Mouse (Mus musculus): ENCODE measurements around the gene Gdpd1. TPM values are rescaled to one million over a fixed set of nuclear protein-coding genes. Genes with fewer than 3 reads are reported as not detected.

The Gdpd1 gene
- polyA plus RNA-seq (2016; fragmentation: Nextera tagmentation; extraction: Ambion mirVana), result 117 and 121 TPM in 2 replicates

DNA sequence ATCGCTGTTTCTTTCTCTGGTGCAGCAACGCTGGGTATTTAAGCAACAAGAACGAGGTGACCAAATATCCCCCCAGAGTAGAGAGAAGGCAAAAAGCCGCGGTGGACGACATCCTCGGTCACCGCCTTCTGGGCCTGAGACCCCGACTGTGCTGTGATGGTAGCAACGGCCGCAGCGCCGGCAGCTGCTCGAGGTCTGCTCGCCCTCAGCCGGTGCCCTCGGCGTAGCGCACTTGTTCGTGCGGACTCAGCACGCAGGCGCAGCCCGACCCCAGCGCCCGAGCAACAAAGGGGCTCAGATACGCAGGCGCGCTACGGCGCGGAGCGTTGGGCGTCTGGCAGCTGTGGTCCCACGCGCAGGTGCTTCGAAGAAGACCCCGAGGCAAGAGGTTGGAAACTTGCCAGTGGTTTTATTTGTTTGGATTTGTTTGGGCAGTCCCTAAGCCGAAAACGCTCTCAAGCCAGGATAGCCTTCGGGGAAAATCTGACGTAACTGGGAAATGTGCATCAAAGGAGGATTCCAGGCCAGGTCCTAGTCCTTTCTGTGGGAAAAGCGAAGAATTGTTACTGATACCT, at the start of gene Gdpd1:
TSS of gene Gdpd1 (minus strand) at position 197 of the 575 bp plus-strand sequence.
- peak within 1 kb of the TSS; percentile 63 for H3K4me2 ChIP-seq
- H3K9me3 ChIP-seq, result no peaks in the 10 kb centered on the region
- ATAC-seq (ENCODE audit: low FRiP score), result peak; percentile 97
- no peaks in the 10 kb centered on the region for H3K27me3 ChIP-seq
- H3K4me3 ChIP-seq (replicated peaks), result peak within 1 kb of the TSS; percentile 67
- H3K4me1 ChIP-seq, result peaks cover 26% of the 10 kb centered on the region
- WGBS, result under 1% methylated on average over 43 of the region's 43 CpGs
- H3K9ac ChIP-seq, result peak within 1 kb of the TSS; percentile 93
- H3K36me3 ChIP-seq (replicated peaks), result peaks cover 22% of the 10 kb centered on the region
- H3K27ac ChIP-seq, result peak within 1 kb of the TSS; percentile 98

DNA sequence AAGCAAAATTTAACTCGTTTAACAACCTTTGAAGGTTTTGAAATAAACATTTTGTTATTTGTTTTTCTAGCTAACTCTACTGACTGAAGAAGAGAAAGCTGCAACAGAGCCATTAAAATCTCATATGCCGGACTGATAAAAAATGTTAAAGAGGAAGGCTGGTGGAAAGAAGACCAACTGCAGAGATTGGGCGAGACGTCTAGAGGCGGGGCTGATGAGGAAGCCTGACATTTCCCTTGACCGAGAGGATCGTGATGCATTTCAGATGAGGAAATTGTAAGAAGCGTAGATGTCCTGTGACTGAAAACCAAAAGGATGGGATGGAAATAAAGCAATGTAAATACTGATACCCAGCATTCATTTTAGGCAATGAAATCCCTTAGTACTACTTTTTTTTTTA, 48.0 kb upstream of the Gdpd1 start:
- 85% methylated on average over 8 of the region's 8 CpGs for WGBS
- H3K36me3 ChIP-seq (replicated peaks), result peaks cover 68% of the 10 kb centered on the region

DNA sequence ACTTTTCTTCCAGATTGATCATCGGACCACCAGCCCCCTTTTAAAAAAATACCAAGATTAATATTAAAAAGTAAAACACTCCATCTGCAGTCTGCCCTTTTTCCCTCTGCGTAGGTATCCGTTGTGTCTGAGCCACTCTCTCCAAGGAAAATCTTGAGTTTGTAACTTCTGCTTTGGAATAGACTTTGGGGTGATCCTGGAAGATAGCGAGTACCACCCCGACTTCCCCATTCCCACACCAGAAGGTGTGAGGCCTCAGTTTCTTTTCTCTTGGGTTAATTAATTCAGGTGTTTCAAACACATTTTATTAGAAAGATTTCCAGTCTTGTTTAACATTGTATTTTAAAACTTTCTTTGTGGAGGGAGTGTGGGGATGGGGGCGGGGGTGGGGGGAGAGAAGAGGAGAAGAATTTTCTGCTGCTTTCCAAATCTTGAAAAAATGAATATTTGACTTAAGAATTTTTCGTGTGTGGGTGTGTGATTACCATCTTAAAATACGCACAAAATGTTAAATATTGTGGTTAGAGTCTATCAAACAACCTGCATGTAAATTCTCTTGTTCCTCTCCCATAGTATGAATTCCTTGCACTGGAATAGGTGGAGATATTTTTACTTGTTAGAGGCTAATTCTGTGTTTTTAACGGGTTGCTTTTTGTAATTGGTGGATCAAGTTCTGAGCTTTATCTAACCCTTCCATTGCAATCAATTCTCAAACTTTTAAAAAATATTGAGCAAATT, 36.5 kb upstream of the Gdpd1 start:
- peak overlapping the region; percentile 88 for H3K4me3 ChIP-seq (replicated peaks)
- H3K27me3 ChIP-seq, result no peaks in the 10 kb centered on the region
- no peak for ATAC-seq (ENCODE audit: low FRiP score)
- peak overlapping the region; percentile 60 for H3K4me2 ChIP-seq
- H3K36me3 ChIP-seq (replicated peaks), result peaks cover 35% of the 10 kb centered on the region
- 6% methylated on average over 9 of the region's 9 CpGs for WGBS
- peak overlapping the region; percentile 98 for H3K27ac ChIP-seq
- H3K9ac ChIP-seq, result peak overlapping the region; percentile 95
- H3K4me1 ChIP-seq, result peaks cover 26% of the 10 kb centered on the region
- H3K9me3 ChIP-seq, result no peaks in the 10 kb centered on the region

More for the DNA sequence above, 48.0 kb upstream of the Gdpd1 start:
- Histone ChIP-seq H3K9ac (no peak overlapping the region), H3K4me3 (replicated peaks) (no peak overlapping the region), H3K4me2 (no peak overlapping the region), H3K9me3 (no peaks in the 10 kb centered on the region), H3K27ac (no peak overlapping the region), H3K4me1 (peaks cover 7% of the 10 kb centered on the region; the same call in 1 of the 2 replicates), H3K27me3 (no peaks in the 10 kb centered on the region)
- no peak for ATAC-seq (ENCODE audit: low FRiP score)

DNA sequence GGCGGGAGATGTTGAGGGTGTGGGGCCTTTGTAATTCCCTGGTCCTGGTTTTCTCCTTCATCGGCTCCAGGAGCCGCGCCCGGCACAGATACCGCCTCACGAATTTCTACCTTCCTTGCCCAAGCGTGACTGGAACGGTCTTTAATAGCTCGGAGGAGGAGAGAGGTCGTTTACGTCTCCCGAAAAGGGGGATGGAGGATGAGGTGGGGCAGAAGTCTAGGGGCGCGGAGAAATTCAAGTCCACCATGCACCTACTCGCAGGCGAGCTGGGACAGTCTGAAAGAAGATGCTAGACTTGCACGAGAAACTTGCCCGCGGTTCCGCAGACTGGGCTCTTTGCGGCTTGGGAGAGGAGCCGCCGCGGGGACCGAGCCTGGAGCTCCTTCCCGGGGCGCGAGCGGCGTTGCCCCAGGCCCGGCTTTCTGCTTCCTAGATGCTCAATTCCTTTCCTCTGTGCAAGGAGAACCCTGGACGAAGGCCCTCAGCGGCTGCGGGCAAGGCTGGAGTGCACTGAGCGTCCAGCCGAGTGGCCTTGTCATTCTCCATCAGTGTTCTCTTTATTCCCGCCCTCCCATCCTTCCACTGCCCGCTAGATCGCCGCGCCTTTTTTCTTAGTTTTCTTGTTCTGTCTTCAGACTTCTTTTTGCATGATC, 35.8 kb upstream of the Gdpd1 start:
- Histone ChIP-seq H3K27ac (peak overlapping the region; percentile 98), H3K9me3 (no peaks in the 10 kb centered on the region), H3K27me3 (no peaks in the 10 kb centered on the region), H3K4me3 (replicated peaks) (peak overlapping the region; percentile 88), H3K4me2 (peak overlapping the region; percentile 60), H3K9ac (peak overlapping the region; percentile 95), H3K4me1 (peaks cover 26% of the 10 kb centered on the region), H3K36me3 (replicated peaks) (peaks cover 35% of the 10 kb centered on the region)
- WGBS, result under 1% methylated on average over 42 of the region's 42 CpGs
- ATAC-seq (ENCODE audit: low FRiP score), result no peak

DNA sequence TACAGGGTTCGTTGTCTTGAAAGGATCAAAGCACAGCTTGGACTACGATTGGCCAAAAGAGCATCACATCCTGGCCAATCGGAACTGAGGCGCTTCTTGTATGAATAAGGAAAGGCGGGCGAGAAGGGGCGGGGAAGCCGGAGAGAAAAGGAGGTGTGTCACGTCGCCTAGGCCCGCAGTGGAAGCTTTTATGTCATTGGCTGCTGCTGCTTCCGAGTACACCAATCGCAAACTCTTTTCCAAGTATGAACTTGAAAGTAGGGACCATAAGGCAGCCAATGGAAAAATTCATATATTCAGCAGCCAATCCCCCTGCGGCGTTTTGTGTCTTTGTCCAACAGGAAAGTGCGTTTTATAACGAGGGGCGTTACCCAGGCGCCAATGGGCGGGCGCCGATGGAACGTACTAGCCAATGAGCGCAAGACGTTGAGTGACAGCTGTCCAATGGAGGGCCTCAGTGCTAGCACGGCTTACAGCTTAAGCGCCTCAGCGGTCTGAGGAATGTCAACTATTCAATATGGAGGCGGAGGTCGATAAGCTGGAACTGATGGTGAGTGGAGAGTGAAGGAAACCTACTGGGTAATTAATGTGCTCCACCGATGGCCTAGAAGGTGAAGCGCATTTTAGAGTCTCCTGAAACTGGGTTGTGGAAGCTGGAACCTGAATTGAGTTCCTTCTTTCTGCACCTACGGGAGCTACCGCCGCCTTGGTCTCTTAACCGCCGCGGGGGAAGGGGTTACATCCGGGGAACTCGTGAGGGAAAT, 35.1 kb upstream of the Gdpd1 start, which contains the start of gene Ska2:
TSS of gene Ska2 (plus strand) at position 480 of the 764 bp plus-strand sequence.
- H3K36me3 ChIP-seq (replicated peaks), result peaks cover 35% of the 10 kb centered on the region
- no peaks in the 10 kb centered on the region for H3K27me3 ChIP-seq
- H3K4me2 ChIP-seq, result peak within 1 kb of the TSS; percentile 60
- peak; percentile 99 for ATAC-seq (ENCODE audit: low FRiP score)
- H3K9ac ChIP-seq, result peak within 1 kb of the TSS; percentile 95
- peak within 1 kb of the TSS; percentile 98 for H3K27ac ChIP-seq
- H3K9me3 ChIP-seq, result no peaks in the 10 kb centered on the region
- peak within 1 kb of the TSS; percentile 88 for H3K4me3 ChIP-seq (replicated peaks)
- WGBS, result under 1% methylated on average over 40 of the region's 40 CpGs
- H3K4me1 ChIP-seq, result peaks cover 26% of the 10 kb centered on the region

DNA sequence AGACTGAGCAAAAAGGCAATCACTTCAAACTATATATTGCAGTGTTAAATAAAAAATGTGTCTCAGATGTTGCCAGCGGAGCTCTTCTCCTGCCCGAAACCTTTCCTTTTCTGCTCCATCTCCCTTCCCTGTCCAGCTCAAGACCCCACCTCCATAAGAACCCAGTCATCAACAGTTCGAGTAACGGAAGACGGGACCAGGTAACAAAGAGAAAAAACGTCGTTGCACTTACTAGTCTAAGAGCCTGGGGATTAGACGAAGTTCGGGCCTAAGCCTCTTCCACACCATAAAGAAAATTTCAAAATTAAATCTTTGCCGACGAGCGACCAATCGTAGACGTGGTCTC, 34.5 kb upstream of the Gdpd1 start, which contains the start of gene Prr11:
TSS of gene Prr11 (minus strand) at position 300 of the 346 bp plus-strand sequence.
- H3K4me3 ChIP-seq (replicated peaks), result peak within 1 kb of the TSS; percentile 88
- H3K4me1 ChIP-seq, result peaks cover 26% of the 10 kb centered on the region
- peak within 1 kb of the TSS; percentile 60 for H3K4me2 ChIP-seq
- H3K36me3 ChIP-seq (replicated peaks), result peaks cover 35% of the 10 kb centered on the region
- H3K9ac ChIP-seq, result peak within 1 kb of the TSS; percentile 95
- ATAC-seq (ENCODE audit: low FRiP score), result no peak
- H3K27ac ChIP-seq, result peak within 1 kb of the TSS; percentile 98
- no peaks in the 10 kb centered on the region for H3K9me3 ChIP-seq
- no peaks in the 10 kb centered on the region for H3K27me3 ChIP-seq
- under 1% methylated on average over 14 of the region's 14 CpGs for WGBS

DNA sequence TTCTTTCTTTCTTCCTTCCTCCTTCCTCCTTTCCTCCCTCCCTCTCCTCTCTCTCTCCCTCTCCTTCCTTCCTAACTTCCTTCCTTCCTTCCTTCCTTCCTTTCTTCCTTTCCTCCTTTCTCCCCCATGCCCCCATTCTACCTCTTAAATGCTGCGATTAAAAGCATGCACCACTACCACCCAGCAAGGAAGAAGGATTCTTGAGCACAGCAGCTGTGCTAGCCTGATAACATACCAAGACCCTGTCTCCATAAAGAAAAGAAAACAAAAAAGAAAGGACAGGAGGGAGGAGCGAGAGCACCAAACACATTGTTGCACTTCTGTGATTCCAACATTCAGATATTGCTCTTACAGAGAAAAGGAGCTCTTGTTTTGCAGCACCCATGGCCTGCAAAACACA, 13.3 kb upstream of the Gdpd1 start:
- no peak overlapping the region for H3K27ac ChIP-seq
- 68% methylated on average over 2 of the region's 2 CpGs for WGBS
- peaks cover 24% of the 10 kb centered on the region for H3K4me1 ChIP-seq
- peak overlapping the region; percentile 95 for H3K4me2 ChIP-seq
- no peaks in the 10 kb centered on the region for H3K27me3 ChIP-seq
- peaks cover 47% of the 10 kb centered on the region for H3K36me3 ChIP-seq (replicated peaks)
- H3K4me3 ChIP-seq (replicated peaks), result peak overlapping the region; percentile 70
- no peak for ATAC-seq (ENCODE audit: low FRiP score)
- no peaks in the 10 kb centered on the region for H3K9me3 ChIP-seq
- peak overlapping the region; percentile 79 for H3K9ac ChIP-seq

DNA sequence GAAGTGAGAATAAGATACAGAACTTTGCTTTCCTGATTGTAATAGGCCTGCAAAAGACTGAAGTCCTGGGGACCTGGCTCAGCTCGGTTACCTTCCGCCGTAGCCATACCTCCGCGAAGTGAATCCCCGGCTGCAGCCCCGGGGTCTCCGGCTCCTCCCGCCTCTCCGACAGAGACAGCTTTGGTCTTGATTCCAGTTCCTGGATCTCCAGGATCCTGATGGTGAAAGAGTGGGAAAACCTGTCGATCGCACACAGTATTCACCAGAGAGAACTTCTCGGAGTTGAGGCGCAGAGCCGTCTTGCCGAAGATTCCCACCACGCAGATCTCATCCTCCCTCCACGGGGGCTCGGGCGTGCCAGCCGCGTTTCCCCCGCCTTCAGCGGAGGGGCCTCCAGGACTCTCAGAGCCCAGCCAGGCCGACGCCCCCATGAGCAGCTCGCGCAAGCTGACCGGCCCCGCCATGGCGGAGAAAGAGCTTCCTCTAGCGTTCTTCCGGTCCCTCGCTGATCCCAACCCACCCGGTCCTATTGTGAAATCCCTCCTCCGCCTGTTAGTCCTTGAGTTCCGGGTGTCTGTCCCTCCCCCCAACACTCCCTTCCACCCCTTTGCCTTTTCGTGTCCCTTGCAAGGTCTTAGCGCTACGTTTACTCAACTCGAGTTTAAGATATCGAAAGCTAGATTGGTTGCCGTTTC, 12.6 kb upstream of the Gdpd1 start, which contains the start of gene Smg8:
TSS of gene Smg8 (minus strand) at position 485 of the 695 bp plus-strand sequence.
- peak within 1 kb of the TSS; percentile 95 for H3K4me2 ChIP-seq

DNA sequence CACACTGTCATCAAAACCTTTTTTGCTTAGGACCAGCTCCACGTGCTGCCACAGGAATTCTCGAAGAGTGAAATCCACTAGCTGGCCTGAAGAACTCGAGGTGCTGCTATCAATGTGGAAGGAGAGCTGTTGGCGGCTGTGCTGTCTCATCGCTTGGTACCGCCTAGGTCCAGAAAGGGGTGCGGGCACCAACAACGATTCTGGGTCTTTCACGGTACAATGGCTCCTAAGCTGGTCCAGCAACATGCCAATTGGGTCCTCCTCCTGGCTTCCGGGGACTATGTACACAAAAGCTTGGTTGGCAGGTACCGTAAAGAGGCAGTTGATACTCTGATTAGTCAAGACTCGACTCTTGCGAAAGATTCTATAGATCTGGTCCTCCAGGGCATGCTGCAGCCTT, 11.6 kb upstream of the Gdpd1 start:
- Histone ChIP-seq H3K4me3 (replicated peaks) (peak overlapping the region; percentile 70), H3K9ac (peak overlapping the region; percentile 79; the same call in 1 of the 2 replicates), H3K4me2 (peak overlapping the region; percentile 95), H3K9me3 (no peaks in the 10 kb centered on the region), H3K36me3 (replicated peaks) (peaks cover 48% of the 10 kb centered on the region), H3K27me3 (no peaks in the 10 kb centered on the region), H3K4me1 (peaks cover 24% of the 10 kb centered on the region), H3K27ac (no peak overlapping the region)
- ATAC-seq (ENCODE audit: low FRiP score), result no peak
- WGBS, result 90% methylated on average over 13 of the region's 13 CpGs

More for the DNA sequence above, 12.6 kb upstream of the Gdpd1 start, which contains the start of gene Smg8:
- Histone ChIP-seq H3K36me3 (replicated peaks) (peaks cover 47% of the 10 kb centered on the region), H3K4me1 (peaks cover 24% of the 10 kb centered on the region), H3K9ac (peak within 1 kb of the TSS; percentile 79), H3K4me3 (replicated peaks) (peak within 1 kb of the TSS; percentile 70), H3K27ac (peak within 1 kb of the TSS; percentile 61), H3K9me3 (no peaks in the 10 kb centered on the region), H3K27me3 (no peaks in the 10 kb centered on the region)
- WGBS, result 1% methylated on average over 43 of the region's 43 CpGs
- peak; percentile 96 for ATAC-seq (ENCODE audit: low FRiP score)

DNA sequence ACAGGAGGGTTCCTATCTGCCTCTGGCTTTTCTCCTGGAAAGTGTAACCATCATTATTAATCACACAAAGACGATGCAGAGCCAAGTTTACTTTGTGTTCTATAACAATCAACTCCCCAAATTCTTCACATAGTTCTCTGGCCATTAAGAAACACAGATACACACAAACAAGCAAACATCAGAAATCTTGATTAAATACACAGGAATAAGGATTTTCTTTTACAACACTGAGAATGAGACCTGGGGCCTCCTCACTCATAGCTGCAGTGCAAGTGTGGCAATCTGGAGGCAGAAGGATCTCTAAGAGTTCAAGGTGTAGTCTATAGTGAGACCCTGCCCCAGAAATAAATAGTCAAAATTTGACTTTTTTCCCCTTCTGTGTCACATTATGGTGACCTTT, 9.8 kb upstream of the Gdpd1 start:
- Histone ChIP-seq H3K9me3 (no peaks in the 10 kb centered on the region), H3K27ac (no peak overlapping the region), H3K4me3 (replicated peaks) (no peak overlapping the region), H3K4me1 (peaks cover 24% of the 10 kb centered on the region), H3K4me2 (no peak overlapping the region), H3K9ac (no peak overlapping the region), H3K36me3 (replicated peaks) (peaks cover 55% of the 10 kb centered on the region), H3K27me3 (no peaks in the 10 kb centered on the region)
- ATAC-seq (ENCODE audit: low FRiP score), result no peak
- 90% methylated on average over 1 of the region's 1 CpGs for WGBS

DNA sequence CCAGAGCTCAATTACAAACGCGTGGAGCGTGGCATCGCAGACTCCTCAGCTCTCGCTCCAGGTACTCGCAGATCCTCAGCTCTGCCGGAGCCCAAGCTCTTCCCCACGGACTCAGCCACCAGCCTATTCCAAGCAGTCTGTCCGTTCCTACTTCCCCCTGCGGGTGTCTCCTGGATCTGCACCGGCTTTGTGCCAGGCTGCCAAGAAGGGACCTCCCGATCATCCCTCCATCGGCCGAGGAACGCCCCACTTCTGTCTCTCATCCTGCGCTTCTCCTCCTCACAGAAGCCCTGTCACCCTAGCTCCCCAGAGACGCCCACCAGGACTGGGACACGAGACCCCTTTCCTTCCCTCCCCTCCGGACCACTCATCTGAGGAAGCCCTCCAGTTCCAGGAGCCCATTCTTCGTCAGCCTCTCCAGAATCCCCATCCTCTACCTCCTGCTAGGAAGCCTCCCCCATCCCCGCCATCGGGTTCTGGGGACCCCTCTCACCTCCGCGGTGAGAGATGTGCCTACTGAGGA, 458 bp downstream of the Gdpd1 start:
- Histone ChIP-seq H3K36me3 (replicated peaks) (peaks cover 20% of the 10 kb centered on the region), H3K9me3 (no peaks in the 10 kb centered on the region), H3K4me3 (replicated peaks) (peak overlapping the region; percentile 67), H3K27ac (peak overlapping the region; percentile 98), H3K4me2 (peak overlapping the region; percentile 63), H3K9ac (peak overlapping the region; percentile 93), H3K4me1 (peaks cover 26% of the 10 kb centered on the region), H3K27me3 (no peaks in the 10 kb centered on the region)
- peak; percentile 66 for ATAC-seq (ENCODE audit: low FRiP score)
- WGBS, result under 1% methylated on average over 24 of the region's 24 CpGs
